Mouse (Mus musculus) heart, embryonic 11.5 days (tissue): ENCODE results near the gene Zfp683. TPM values are rescaled to one million over a fixed set of nuclear protein-coding genes. Genes with fewer than 3 reads are reported as not detected.

Experiments used
- ATAC-seq: fragments of 200-750 bp; cut with Nextera tagmentation; replicated peaks from 2 replicates; pipeline ENCODE4 v1.8.0; 2017; ENCODE audit warnings: moderate library complexity; ENCODE audit not compliant: insufficient number of reproducible peaks, low FRiP score, low TSS enrichment
- H3K27ac ChIP-seq: fragments of 300-500 bp; sonication (generic); 2 replicates; pipeline ENCODE4 v1.5.1; 2014; ENCODE audit warnings: mild to moderate bottlenecking, low read depth, low read length
- H3K27me3 ChIP-seq: fragments of 300-500 bp; sonication (generic); 2 replicates; pipeline ENCODE4 v1.6.1; 2014; ENCODE audit warnings: mild to moderate bottlenecking, low read length, mixed read lengths; ENCODE audit not compliant: control insufficient read depth, insufficient read depth
- H3K36me3 ChIP-seq: fragments of 300-500 bp; sonication (generic); 2 replicates; pipeline ENCODE4 v1.6.1; 2014; ENCODE audit warnings: mild to moderate bottlenecking, low read length, moderate library complexity, mixed read lengths; ENCODE audit not compliant: control insufficient read depth, insufficient read depth
- H3K4me1 ChIP-seq: fragments of 300-500 bp; sonication (generic); 2 replicates; pipeline ENCODE4 v1.6.1; 2014; ENCODE audit warnings: low read length; ENCODE audit not compliant: control insufficient read depth, insufficient read depth
- H3K4me2 ChIP-seq: fragments of 300-500 bp; sonication (generic); 2 replicates; pipeline ENCODE4 v1.6.1; 2014; ENCODE audit warnings: mild to moderate bottlenecking, moderate library complexity
- H3K4me3 ChIP-seq: fragments of 300-500 bp; sonication (generic); 2 replicates; pipeline ENCODE4 v1.5.1; 2014; ENCODE audit warnings: low read depth, low read length
- H3K9ac ChIP-seq: fragments of 300-500 bp; sonication (generic); 2 replicates; pipeline ENCODE4 v1.6.1; 2014; ENCODE audit warnings: mild to moderate bottlenecking, low read depth, low read length, moderate library complexity
- H3K9me3 ChIP-seq: fragments of 300-500 bp; sonication (generic); replicated peaks from 2 replicates; pipeline ENCODE4 v1.6.1; 2016; ENCODE audit warnings: low read length; ENCODE audit not compliant: control insufficient read depth
- WGBS: fragments of 180-500 bp; shearing (Covaris S2); extraction: QIAGEN DNeasy Blood & Tissue Kit; methylation state at CpG from one replicate; pipeline ENCODE4 v1.1.7; 2014; ENCODE audit not compliant: insufficient replicate concordance; 5-methylcytosine and 5-hydroxymethylcytosine counted together
- polyA plus RNA-seq: library from polyadenylated mRNA; unstranded; fragments of >200 nt; fragmentation: Nextera tagmentation; extraction: Ambion mirVana; gene quantifications from 2 replicates; pipeline ENCODE4 v1.2.1, GENCODE M21; 2014

Gene Zfp683
- polyA plus RNA-seq, 1 experiment from 2014 or later, result not detected

GRCm38 (mm10) chr4:134041317-134042123 lies 12.1 kb upstream of the Zfp683 start:
- 47% methylated on average over 9 of the region's 9 CpGs for WGBS
- Histone ChIP-seq H3K4me3 (no peak overlapping the region), H3K36me3 (no peaks in the 10 kb centered on the region), H3K9ac (no peak overlapping the region), H3K27me3 (no peaks in the 10 kb centered on the region), H3K4me2 (no peak overlapping the region), H3K27ac (no peak overlapping the region), H3K4me1 (no peaks in the 10 kb centered on the region), H3K9me3 (no peaks in the 10 kb centered on the region)
- no peak for ATAC-seq

- no peak overlapping the region for H3K4me2 ChIP-seq
- ATAC-seq, result no peak
- no peak overlapping the region for H3K4me3 ChIP-seq
- H3K27me3 ChIP-seq, result no peaks in the 10 kb centered on the region
- H3K9ac ChIP-seq, result no peak overlapping the region
- peaks cover 6% of the 10 kb centered on the region for H3K4me1 ChIP-seq
- no peaks in the 10 kb centered on the region for H3K9me3 ChIP-seq
- H3K36me3 ChIP-seq, result no peaks in the 10 kb centered on the region
- 47% methylated on average over 2 of the region's 2 CpGs for WGBS
- H3K27ac ChIP-seq, result no peak overlapping the region
These were observed 10.6 kb upstream of the Zfp683 start for GRCm38 (mm10) chr4:134043041-134043440.

- Histone ChIP-seq H3K27me3 (no peaks in the 10 kb centered on the region), H3K9ac (no peak overlapping the region), H3K4me2 (no peak overlapping the region; the same call in 1 of the 2 replicates), H3K9me3 (no peaks in the 10 kb centered on the region), H3K27ac (no peak overlapping the region), H3K4me3 (no peak overlapping the region), H3K36me3 (no peaks in the 10 kb centered on the region), H3K4me1 (peaks cover 12% of the 10 kb centered on the region)
- WGBS, result 32% methylated on average over 5 of the region's 5 CpGs
- no peak; the same call in 1 of the 2 replicates for ATAC-seq
These were observed 6.0 kb upstream of the Zfp683 start for GRCm38 (mm10) chr4:134047648-134048047.

- 74% methylated on average over 5 of the region's 5 CpGs for WGBS
- Histone ChIP-seq H3K27me3 (0 out of 2 replicates have a peak, but pooled peaks cover 3% of the 10 kb centered on the region), H3K4me1 (peaks cover 16% of the 10 kb centered on the region), H3K9ac (no peak overlapping the region), H3K9me3 (no peaks in the 10 kb centered on the region), H3K36me3 (no peaks in the 10 kb centered on the region), H3K27ac (no peak overlapping the region), H3K4me3 (no peak overlapping the region), H3K4me2 (no peak overlapping the region)
- no peak for ATAC-seq
These were observed 1.7 kb upstream of the Zfp683 start for GRCm38 (mm10) chr4:134051912-134052311.

GRCm38 (mm10) chr4:134052560-134052959 lies 1.1 kb upstream of the Zfp683 start:
- Histone ChIP-seq H3K4me1 (peaks cover 15% of the 10 kb centered on the region), H3K9ac (0 out of 2 replicates have a peak overlapping the region, but pooled peaks have one; percentile 43), H3K36me3 (no peaks in the 10 kb centered on the region), H3K27ac (0 out of 2 replicates have a peak overlapping the region, but pooled peaks have one; percentile 15), H3K4me3 (no peak overlapping the region), H3K27me3 (0 out of 2 replicates have a peak, but pooled peaks cover 3% of the 10 kb centered on the region), H3K9me3 (no peaks in the 10 kb centered on the region), H3K4me2 (peak overlapping the region; percentile 31)
- no peak for ATAC-seq
- 5% methylated on average over 8 of the region's 8 CpGs for WGBS

GRCm38 (mm10) chr4:134058166-134058715 lies 4.6 kb downstream of the Zfp683 start:
- ATAC-seq, result no peak
- WGBS, result 16% methylated on average over 14 of the region's 14 CpGs
- Histone ChIP-seq H3K27me3 (peaks cover 18% of the 10 kb centered on the region), H3K9ac (no peak overlapping the region), H3K4me3 (peak overlapping the region; percentile 9; the same call in 1 of the 2 replicates), H3K27ac (no peak overlapping the region), H3K36me3 (no peaks in the 10 kb centered on the region), H3K4me1 (no peaks in the 10 kb centered on the region), H3K4me2 (peak overlapping the region; percentile 49), H3K9me3 (no peaks in the 10 kb centered on the region)

- WGBS, result 61% methylated on average over 6 of the region's 6 CpGs
- peaks cover 21% of the 10 kb centered on the region for H3K27me3 ChIP-seq
- no peak overlapping the region for H3K9ac ChIP-seq
- no peak for ATAC-seq
- H3K4me1 ChIP-seq, result no peaks in the 10 kb centered on the region
- H3K27ac ChIP-seq, result no peak overlapping the region
- no peak overlapping the region for H3K4me3 ChIP-seq
- no peak overlapping the region for H3K4me2 ChIP-seq
- no peaks in the 10 kb centered on the region for H3K9me3 ChIP-seq
- no peaks in the 10 kb centered on the region for H3K36me3 ChIP-seq
These were observed 5.3 kb downstream of the Zfp683 start for GRCm38 (mm10) chr4:134058908-134059307.

- H3K36me3 ChIP-seq, result no peaks in the 10 kb centered on the region
- peaks cover 26% of the 10 kb centered on the region for H3K27me3 ChIP-seq
- H3K4me3 ChIP-seq, result no peak within 1 kb of the TSS; the same call in 1 of the 2 replicates
- no peaks in the 10 kb centered on the region for H3K4me1 ChIP-seq
- H3K9me3 ChIP-seq, result no peaks in the 10 kb centered on the region
- H3K27ac ChIP-seq, result no peak within 1 kb of the TSS
- 30% methylated on average over 28 of the region's 28 CpGs for WGBS
- no peak for ATAC-seq
- peak within 1 kb of the TSS; percentile 28 for H3K4me2 ChIP-seq
- H3K9ac ChIP-seq, result 0 out of 2 replicates have a peak within 1 kb of the TSS, but pooled peaks have one; percentile 30
These were observed 6.7 kb downstream of the Zfp683 start, which contains the start of gene Crybg2 for GRCm38 (mm10) chr4:134060135-134060865. Gene Crybg2 (plus strand): TSS chr4:134060815.
